Mouse (Mus musculus) bone marrow macrophage, adult 2 months (primary cell): ENCODE data around the gene Prelid3b.

Experiments used
- CTCF ChIP-seq: IDR thresholded peaks from 2 replicates; pipeline ENCODE4 v1.5.1; 2012; ENCODE audit warnings: low read depth, mild to moderate bottlenecking, low read length, moderate library complexity
- POLR2A ChIP-seq: IDR thresholded peaks from 2 replicates; pipeline ENCODE4 v1.6.1; 2012; ENCODE audit warnings: mild to moderate bottlenecking, low read depth, low read length, borderline replicate concordance

- no peak for TF ChIP-seq POLR2A
- TF ChIP-seq CTCF: no peak
These were observed 44.5 kb upstream of the Prelid3b start for GRCm38 (mm10) chr2:174517141-174518079.
